Mouse (Mus musculus) limb, embryonic 13.5 days (tissue): ENCODE measurements at regions not wholly inside any gene's neighbourhood (a gene's known extent, or its start where the extent isn't known, plus 50 kb on each side); places are given as distances from the start of the nearest gene placed in this dataset.

Experiments used
- ATAC-seq: fragments of 200-750 bp; cut with Nextera tagmentation; 2 replicates; pipeline ENCODE4 v1.8.0; 2017; ENCODE audit warnings: low read depth, moderate number of reproducible peaks, moderate TSS enrichment; ENCODE audit not compliant: low FRiP score
- H3K27ac ChIP-seq: fragments of 300-500 bp; sonication (generic); 2 replicates; pipeline ENCODE4 v1.5.1; 2015; ENCODE audit warnings: inconsistent platforms, mild to moderate bottlenecking, moderate library complexity
- H3K27me3 ChIP-seq: fragments of 300-500 bp; sonication (generic); 2 replicates; pipeline ENCODE4 v1.6.1; 2015; ENCODE audit warnings: mild to moderate bottlenecking, inconsistent platforms
- H3K36me3 ChIP-seq: fragments of 300-500 bp; sonication (generic); 2 replicates; pipeline ENCODE4 v1.6.1; 2015; ENCODE audit warnings: inconsistent platforms, mild to moderate bottlenecking, moderate library complexity
- H3K4me1 ChIP-seq: fragments of 300-500 bp; sonication (generic); 2 replicates; pipeline ENCODE4 v1.6.1; 2015; ENCODE audit warnings: inconsistent platforms
- H3K4me2 ChIP-seq: fragments of 300-500 bp; sonication (generic); replicated peaks from 2 replicates; pipeline ENCODE4 v1.6.1; 2015; ENCODE audit warnings: inconsistent platforms, mild to moderate bottlenecking, moderate library complexity
- H3K4me3 ChIP-seq: fragments of 300-500 bp; sonication (generic); 2 replicates; pipeline ENCODE4 v1.5.1; 2015; ENCODE audit warnings: moderate library complexity, mild to moderate bottlenecking, inconsistent platforms
- H3K9ac ChIP-seq: fragments of 300-500 bp; sonication (generic); 2 replicates; pipeline ENCODE4 v1.6.1; 2015; ENCODE audit warnings: mild to moderate bottlenecking, inconsistent platforms
- H3K9me3 ChIP-seq: fragments of 300-500 bp; sonication (generic); 2 replicates; pipeline ENCODE4 v1.6.1; 2016; ENCODE audit warnings: inconsistent platforms
- WGBS: fragments of 180-500 bp; shearing (Covaris S2); methylation state at CpG from one replicate; pipeline ENCODE4 v1.1.7; 2015; 5-methylcytosine and 5-hydroxymethylcytosine counted together

DNA sequence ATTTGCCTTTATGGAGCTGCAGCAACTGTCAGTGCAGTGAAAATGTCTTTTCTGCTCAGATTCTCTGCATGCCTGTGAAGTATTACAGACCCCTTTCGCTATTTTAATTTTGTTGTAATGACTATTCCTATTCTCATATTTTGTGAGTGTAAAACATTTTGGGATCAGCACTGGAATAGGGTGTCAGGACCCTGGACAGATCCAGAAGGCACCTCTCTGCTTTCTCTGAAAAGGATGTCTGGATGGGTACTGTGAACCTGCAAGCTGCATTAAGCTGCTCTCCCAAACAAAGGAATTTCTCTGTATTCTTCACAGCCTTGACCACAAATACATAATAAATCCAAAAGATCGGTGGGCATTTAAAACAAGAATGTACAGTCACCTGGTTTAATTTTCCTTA, 460.8 kb downstream of the Rapgef2 start:
- no peak for ATAC-seq
- Histone ChIP-seq H3K9me3 (no peaks in the 10 kb centered on the region), H3K9ac (no peak overlapping the region), H3K27me3 (no peaks in the 10 kb centered on the region), H3K4me1 (no peaks in the 10 kb centered on the region), H3K36me3 (no peaks in the 10 kb centered on the region), H3K4me3 (no peak overlapping the region), H3K27ac (no peak overlapping the region), H3K4me2 (no peak overlapping the region)
- WGBS, result 60% methylated on average over 2 of the region's 2 CpGs

DNA sequence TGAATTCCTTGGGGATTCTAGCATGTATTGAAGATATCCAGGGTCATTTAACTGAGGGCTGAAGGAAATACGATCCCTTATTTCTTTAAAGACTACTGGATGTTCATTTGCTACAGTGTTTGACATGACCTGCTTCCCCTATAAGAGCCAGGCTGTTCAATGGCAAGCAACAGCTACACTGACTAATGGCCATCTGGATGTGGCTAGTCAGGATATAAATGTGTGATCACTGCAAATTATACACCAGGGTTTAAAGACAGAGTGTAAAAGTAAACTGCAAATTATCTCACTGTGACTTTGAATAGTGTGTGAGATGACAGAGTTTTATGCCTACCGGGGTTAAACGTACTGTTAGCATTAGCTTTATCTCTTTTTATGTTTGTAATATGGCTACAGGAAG, 473.9 kb downstream of the Rapgef2 start:
- Histone ChIP-seq H3K4me1 (0 out of 2 replicates have a peak, but pooled peaks cover 3% of the 10 kb centered on the region), H3K4me3 (no peak overlapping the region), H3K9me3 (no peaks in the 10 kb centered on the region), H3K27ac (no peak overlapping the region), H3K9ac (no peak overlapping the region), H3K27me3 (no peaks in the 10 kb centered on the region), H3K4me2 (no peak overlapping the region), H3K36me3 (no peaks in the 10 kb centered on the region)
- WGBS, result 74% methylated on average over 3 of the region's 3 CpGs
- ATAC-seq, result no peak

DNA sequence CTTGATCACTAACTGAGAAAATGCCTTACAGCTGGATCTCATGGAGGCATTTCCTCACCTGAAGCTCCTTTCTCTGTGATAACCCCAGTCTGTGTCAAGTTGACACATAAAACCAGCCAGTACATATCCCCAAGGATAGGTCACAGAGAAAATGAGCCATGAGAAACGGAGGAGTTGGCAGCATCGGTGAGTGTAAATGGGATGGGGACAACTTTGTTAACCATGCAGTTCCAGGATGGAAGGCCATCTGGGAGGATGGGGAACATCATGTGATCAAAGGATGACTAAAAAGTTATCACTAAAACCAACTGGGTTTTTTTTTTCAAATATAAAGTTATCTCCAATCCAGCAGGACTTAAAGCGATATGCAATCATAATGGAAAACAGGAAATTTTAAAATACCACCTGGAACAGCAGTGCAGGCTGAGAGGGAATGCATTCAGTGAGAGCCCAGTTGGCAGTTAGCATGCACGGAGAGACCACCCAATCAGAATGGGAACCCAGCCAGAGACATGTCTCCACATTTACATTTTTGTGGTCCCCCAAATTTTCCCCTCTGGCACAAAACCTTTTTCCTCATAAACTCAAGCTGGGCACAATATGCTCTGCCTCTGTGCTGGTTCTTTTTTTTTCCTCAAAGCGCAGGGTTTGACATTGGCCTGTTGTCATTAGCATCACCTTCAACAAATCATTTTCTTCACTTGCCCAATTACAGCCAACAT, 475.7 kb downstream of the Rapgef2 start:
- Histone ChIP-seq H3K9me3 (no peaks in the 10 kb centered on the region), H3K36me3 (no peaks in the 10 kb centered on the region), H3K27ac (no peak overlapping the region), H3K27me3 (no peaks in the 10 kb centered on the region), H3K4me1 (0 out of 2 replicates have a peak, but pooled peaks cover 3% of the 10 kb centered on the region), H3K4me3 (no peak overlapping the region), H3K9ac (no peak overlapping the region), H3K4me2 (no peak overlapping the region)
- peak; percentile 51; the same call in 1 of the 2 replicates for ATAC-seq
- WGBS, result 55% methylated on average over 5 of the region's 5 CpGs

DNA sequence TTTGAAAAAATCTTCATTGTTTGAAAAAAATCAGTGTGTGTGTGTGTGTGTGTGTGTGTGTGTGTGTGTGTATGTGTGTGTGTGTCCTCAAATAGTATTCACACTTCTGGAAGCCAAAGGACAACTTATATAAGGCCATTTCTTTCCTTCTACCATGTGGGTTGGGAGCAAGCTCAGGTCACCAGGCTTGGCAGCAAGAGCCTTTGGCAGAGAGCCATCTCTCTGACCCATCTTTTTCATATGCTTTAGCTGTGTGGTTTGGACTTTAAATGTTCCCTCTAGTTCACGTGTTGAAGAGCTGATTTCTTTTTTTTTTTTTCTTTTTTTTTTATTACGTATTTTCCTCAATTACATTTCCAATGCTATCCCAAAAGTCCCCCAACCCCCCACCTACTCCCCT, 483.1 kb downstream of the Rapgef2 start:
- WGBS, result 72% methylated on average over 2 of the region's 2 CpGs
- Histone ChIP-seq H3K27me3 (no peaks in the 10 kb centered on the region), H3K36me3 (no peaks in the 10 kb centered on the region), H3K9ac (no peak overlapping the region), H3K4me2 (no peak overlapping the region), H3K9me3 (no peaks in the 10 kb centered on the region), H3K27ac (no peak overlapping the region), H3K4me1 (no peaks in the 10 kb centered on the region), H3K4me3 (no peak overlapping the region)
- ATAC-seq, result no peak

DNA sequence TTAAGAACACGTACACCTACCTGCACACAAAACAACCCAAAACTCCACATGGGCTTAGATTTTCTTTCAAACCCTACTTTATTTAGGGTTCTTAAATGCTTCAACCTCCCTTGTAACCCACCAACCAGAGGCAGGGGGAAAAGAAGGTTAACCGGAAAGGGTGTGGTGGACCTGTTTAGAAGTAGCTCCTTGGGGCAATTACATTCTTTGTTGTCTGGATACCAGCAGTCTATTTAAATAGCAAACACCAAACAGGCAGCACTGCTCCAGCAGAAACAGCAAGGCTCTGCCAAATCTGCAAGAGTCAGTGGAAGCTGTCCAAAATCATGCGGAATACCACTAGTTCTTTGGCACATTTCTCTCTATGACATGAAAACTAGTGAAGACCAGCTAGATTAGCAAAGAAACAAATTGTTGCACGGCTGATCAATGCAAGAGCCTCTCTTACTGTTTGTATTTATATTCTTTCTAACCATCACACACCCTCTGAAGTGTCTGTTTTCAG, 490.3 kb downstream of the Rapgef2 start:
- Histone ChIP-seq H3K27ac (no peak overlapping the region), H3K9ac (no peak overlapping the region), H3K27me3 (no peaks in the 10 kb centered on the region), H3K4me2 (no peak overlapping the region), H3K9me3 (peaks cover 3% of the 10 kb centered on the region; the same call in 1 of the 2 replicates), H3K36me3 (no peaks in the 10 kb centered on the region), H3K4me1 (no peaks in the 10 kb centered on the region), H3K4me3 (no peak overlapping the region)
- WGBS, result 82% methylated on average over 4 of the region's 4 CpGs
- no peak for ATAC-seq

DNA sequence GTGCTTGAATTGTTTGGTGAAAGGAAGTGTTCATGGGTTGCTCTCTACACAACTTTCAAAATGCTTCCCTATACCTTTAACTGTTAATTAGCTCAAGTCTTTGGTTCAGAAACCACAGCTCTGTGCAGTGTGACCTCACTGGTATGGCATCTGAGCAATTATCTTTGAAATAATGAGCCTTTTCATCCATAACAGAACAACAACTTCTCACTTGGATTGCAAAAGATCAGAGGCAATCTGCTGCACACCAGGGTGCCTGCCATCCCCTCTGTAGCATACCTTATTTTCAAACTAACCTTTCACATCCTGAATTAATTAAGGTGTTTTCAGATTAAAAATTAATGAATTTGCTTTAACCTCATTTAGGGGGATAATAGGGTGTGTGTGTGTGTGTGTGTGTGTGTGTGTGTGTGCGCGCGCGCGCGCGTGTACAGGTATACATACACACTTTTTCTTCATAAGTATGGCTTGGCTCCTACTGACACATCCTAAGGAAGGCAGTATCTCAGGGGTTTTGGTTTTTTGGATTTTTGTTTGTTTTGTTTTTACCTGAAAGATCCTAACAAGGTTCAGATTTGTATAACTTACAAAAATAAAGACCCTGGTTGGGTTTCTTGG, 493.8 kb downstream of the Rapgef2 start:
- Histone ChIP-seq H3K4me1 (no peaks in the 10 kb centered on the region), H3K36me3 (no peaks in the 10 kb centered on the region), H3K4me3 (no peak overlapping the region), H3K9ac (no peak overlapping the region), H3K9me3 (peaks cover 3% of the 10 kb centered on the region; the same call in 1 of the 2 replicates), H3K27me3 (no peaks in the 10 kb centered on the region), H3K27ac (no peak overlapping the region), H3K4me2 (no peak overlapping the region)
- 90% methylated on average over 7 of the region's 7 CpGs for WGBS
- no peak for ATAC-seq

DNA sequence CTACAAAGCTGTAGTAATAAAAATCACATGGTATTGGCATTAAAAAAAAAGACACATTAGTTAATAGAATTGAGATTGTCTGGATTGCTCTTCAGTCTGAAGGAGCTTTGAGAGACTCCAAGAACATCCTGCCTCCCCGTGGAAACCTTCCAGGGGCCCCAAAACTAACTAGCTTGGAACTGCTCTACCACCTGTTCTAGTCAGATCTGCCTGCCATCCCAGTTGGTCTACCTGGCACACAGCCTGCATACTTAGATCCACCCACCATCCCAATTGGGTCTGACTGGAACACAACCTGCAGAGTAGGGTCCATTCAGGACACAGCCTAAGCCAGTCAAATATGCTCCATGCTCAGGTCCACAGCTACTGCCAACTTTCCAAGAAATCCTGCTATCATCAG, 503.6 kb downstream of the Rapgef2 start:
- Histone ChIP-seq H3K27me3 (no peaks in the 10 kb centered on the region), H3K4me1 (no peaks in the 10 kb centered on the region), H3K4me3 (no peak overlapping the region), H3K9me3 (no peaks in the 10 kb centered on the region), H3K36me3 (no peaks in the 10 kb centered on the region), H3K4me2 (no peak overlapping the region), H3K9ac (no peak overlapping the region), H3K27ac (no peak overlapping the region)
- ATAC-seq, result no peak
- 91% methylated on average over 1 of the region's 1 CpGs for WGBS

DNA sequence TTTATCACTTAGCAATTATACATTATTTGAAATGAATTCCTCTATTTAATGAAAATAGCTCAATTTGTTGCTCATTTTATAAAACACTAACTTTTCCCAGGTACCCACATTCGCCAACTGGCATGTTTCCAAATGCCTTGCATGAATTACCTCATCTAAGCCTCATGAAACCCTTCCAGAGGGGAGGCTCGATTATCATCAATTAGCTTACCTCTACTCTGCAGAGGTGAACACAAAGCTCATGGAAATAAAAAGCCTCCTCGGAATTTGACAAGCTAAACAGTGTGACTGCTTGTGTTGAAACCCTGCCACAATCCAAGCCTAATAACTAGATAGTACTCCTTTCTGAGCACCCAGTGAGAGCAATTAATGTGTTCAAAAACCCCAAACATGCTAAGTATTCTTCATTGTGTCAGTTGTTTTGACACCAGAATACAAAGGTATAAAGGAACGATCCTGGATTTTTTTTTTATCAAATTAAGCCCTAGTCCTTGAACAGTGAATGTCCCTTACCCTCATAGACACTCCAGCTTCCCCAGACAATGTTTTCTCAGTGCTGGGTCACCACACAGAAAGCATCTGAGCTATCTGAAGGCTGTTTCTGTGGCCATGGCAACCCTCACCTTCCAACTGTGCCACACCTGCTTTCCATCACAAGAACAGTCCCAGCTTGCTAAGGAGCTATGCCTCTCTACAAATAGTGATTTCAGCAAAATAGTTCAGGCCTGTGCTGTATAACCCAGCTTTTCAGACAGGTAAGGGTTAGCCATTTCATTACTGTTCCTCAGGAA, 530.4 kb downstream of the Rapgef2 start:
- H3K9me3 ChIP-seq, result no peaks in the 10 kb centered on the region
- peaks cover 8% of the 10 kb centered on the region for H3K4me1 ChIP-seq
- H3K9ac ChIP-seq, result no peak overlapping the region
- H3K36me3 ChIP-seq, result no peaks in the 10 kb centered on the region
- no peak overlapping the region for H3K27ac ChIP-seq
- no peak overlapping the region for H3K4me3 ChIP-seq
- no peaks in the 10 kb centered on the region for H3K27me3 ChIP-seq
- 45% methylated on average over 4 of the region's 4 CpGs for WGBS
- no peak overlapping the region for H3K4me2 ChIP-seq
- peak; percentile 59; the same call in 1 of the 2 replicates for ATAC-seq

DNA sequence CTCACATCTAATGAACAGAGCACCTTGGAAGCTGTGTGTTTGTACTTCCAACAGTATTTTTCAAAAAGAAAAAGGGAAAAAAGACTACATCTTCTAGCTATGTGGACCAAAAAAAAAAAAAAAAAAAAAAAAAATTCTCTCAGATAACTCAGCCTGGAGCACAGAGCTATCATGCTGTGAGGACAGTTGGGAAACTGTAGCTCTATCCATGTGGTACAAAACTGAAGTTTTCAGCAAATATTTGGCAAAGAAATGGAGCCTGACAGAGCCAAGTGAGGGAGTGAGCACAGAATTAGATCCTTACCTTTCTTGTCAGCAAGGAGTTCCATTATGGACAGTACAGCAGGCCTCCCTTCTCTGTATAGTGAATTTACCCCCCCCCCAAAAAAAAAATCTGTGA, 550.2 kb downstream of the Rapgef2 start:
- Histone ChIP-seq H3K4me1 (no peaks in the 10 kb centered on the region), H3K4me2 (no peak overlapping the region), H3K4me3 (no peak overlapping the region), H3K9ac (no peak overlapping the region), H3K27me3 (no peaks in the 10 kb centered on the region), H3K9me3 (no peaks in the 10 kb centered on the region), H3K27ac (no peak overlapping the region), H3K36me3 (no peaks in the 10 kb centered on the region)
- ATAC-seq, result no peak

DNA sequence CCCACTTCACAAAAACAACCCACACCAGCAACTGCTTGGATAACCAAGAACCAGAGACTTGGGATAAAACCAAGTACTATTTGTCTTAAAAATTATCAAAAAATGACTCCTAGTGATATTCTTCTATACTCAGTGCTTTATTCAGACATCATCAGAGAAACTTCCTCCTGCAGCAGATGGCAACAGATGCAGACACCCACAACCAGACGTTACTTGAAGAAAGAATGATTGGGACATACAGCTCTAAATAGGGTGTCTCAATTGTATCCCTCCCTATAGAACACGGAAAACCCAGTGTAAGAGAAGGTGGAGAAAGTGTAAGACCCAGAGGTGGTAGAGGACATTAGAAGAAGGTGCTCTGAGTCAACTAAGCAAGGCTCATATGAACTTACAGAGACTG, 569.6 kb downstream of the Rapgef2 start:
- Histone ChIP-seq H3K36me3 (no peaks in the 10 kb centered on the region), H3K4me2 (no peak overlapping the region), H3K27me3 (no peaks in the 10 kb centered on the region), H3K27ac (no peak overlapping the region), H3K4me3 (no peak overlapping the region), H3K9me3 (no peaks in the 10 kb centered on the region), H3K4me1 (no peaks in the 10 kb centered on the region), H3K9ac (no peak overlapping the region)
- no peak for ATAC-seq
- WGBS, result 71% methylated on average over 2 of the region's 2 CpGs

DNA sequence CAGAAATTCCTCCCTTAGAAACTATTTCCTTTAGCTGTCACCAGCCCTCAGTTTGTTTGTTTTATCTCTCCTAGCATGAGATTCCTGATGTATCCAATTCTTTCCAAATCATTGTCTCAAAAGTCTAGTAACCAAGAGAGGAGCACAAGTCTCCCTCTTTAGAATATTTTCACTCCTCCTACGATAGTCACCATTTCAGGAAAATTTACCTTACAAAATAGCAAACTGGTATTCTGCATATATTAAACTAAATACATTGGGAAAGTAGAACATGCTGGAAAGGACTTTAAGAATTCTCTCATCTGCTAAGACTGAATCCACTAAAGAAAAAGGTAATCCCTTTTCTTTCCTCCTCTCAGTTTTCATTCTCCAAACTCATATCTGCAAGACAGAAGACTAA, 578.6 kb downstream of the Rapgef2 start:
- Histone ChIP-seq H3K36me3 (no peaks in the 10 kb centered on the region), H3K27me3 (no peaks in the 10 kb centered on the region), H3K9me3 (no peaks in the 10 kb centered on the region), H3K27ac (no peak overlapping the region), H3K4me2 (no peak overlapping the region), H3K4me1 (no peaks in the 10 kb centered on the region), H3K9ac (no peak overlapping the region), H3K4me3 (no peak overlapping the region)
- ATAC-seq, result no peak
- 86% methylated on average over 1 of the region's 1 CpGs for WGBS

DNA sequence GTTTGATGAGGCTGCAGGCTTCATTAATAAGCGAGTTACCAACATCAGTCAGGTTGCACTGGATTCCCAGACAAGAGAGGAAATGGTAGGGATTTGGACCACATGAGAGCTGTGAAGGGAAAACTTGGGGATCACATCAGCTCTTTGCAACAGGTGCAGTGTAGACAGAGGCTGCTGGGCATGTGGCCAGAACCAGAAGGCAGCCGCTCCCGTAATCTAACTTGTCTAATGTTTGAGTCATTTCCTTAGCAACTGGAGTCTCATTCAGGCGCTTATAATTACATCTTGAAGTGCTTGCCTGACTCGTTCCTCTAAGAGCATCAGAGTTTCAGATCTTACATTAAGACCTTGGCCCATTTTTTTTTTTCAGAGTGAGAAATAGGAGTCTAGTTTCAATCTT, 587.4 kb downstream of the Rapgef2 start:
- Histone ChIP-seq H3K4me3 (no peak overlapping the region), H3K9ac (no peak overlapping the region), H3K27me3 (no peaks in the 10 kb centered on the region), H3K27ac (no peak overlapping the region), H3K4me1 (peaks cover 4% of the 10 kb centered on the region; the same call in 1 of the 2 replicates), H3K9me3 (no peaks in the 10 kb centered on the region), H3K4me2 (no peak overlapping the region), H3K36me3 (no peaks in the 10 kb centered on the region)
- peak; percentile 64 for ATAC-seq
- 41% methylated on average over 5 of the region's 5 CpGs for whole genome bisulfite sequencing
